Mouse (Mus musculus) hindbrain, embryonic 10.5 days (tissue): ENCODE measurements around the gene Srpr. TPM values are rescaled to one million over a fixed set of nuclear protein-coding genes. Genes with fewer than 3 reads are reported as not detected.

Experiments
- DNase-seq: peaks from one replicate; pipeline ENCODE4 v3.0.0-alpha.2; 2017; ENCODE audit warnings: low spot score
- H3K27ac ChIP-seq: fragments of 300-500 bp; sonication (generic); 2 replicates; pipeline ENCODE4 v1.5.1; 2016; ENCODE audit warnings: mild to moderate bottlenecking, moderate library complexity
- H3K27me3 ChIP-seq: fragments of 300-500 bp; sonication (generic); 2 replicates; pipeline ENCODE4 v1.6.1; 2016; ENCODE audit warnings: mild to moderate bottlenecking; ENCODE audit not compliant: poor library complexity, insufficient read depth, severe bottlenecking
- H3K36me3 ChIP-seq: fragments of 300-500 bp; sonication (generic); 2 replicates; pipeline ENCODE4 v1.6.1; 2016; ENCODE audit warnings: mild to moderate bottlenecking, moderate library complexity
- H3K4me1 ChIP-seq: fragments of 300-500 bp; sonication (generic); replicated peaks from 2 replicates; pipeline ENCODE4 v1.6.1; 2016; ENCODE audit warnings: mild to moderate bottlenecking
- H3K4me3 ChIP-seq: fragments of 300-500 bp; sonication (generic); 2 replicates; pipeline ENCODE4 v1.5.1; 2016; ENCODE audit warnings: mild to moderate bottlenecking, moderate library complexity
- H3K9me3 ChIP-seq: fragments of 300-500 bp; sonication (generic); 2 replicates; pipeline ENCODE4 v1.6.1; 2016; ENCODE audit warnings: mild to moderate bottlenecking, moderate library complexity
- WGBS: fragments of 180-500 bp; shearing (Covaris S2); methylation state at CpG from one replicate; pipeline ENCODE4 v1.1.7; 2016; 5-methylcytosine and 5-hydroxymethylcytosine counted together
- polyA plus RNA-seq: library from polyadenylated mRNA; unstranded; fragments of >200 nt; fragmentation: Nextera tagmentation; extraction: Ambion mirVana; gene quantifications from 2 replicates; pipeline ENCODE4 v1.2.1, GENCODE M21; 2016

Gene Srpr
- polyA plus RNA-seq, 1 experiment from 2014 or later = 77.4 TPM

DNA sequence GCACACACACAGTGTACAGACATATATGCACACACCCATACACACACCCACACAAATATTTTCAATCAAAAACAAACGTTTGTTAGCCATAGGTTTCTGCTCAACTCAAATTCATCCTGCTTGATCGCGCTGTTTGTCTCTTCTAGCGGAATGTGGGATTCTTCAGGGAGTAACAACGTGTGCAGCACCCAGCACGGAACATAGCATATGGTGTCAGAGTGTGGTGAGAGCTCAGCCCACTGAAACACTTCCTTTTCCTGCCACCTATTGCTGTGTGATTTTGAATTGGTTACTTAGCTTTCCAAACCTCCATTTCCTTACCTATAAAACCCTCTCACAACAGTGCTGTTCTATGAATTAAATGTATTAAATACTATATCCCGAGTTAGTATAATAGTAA, 29.9 kb upstream of the Srpr start:
- no peak for DNase-seq
- no peak overlapping the region for H3K4me3 ChIP-seq
- H3K9me3 ChIP-seq = no peaks in the 10 kb centered on the region
- H3K27me3 ChIP-seq = no peaks in the 10 kb centered on the region
- H3K36me3 ChIP-seq = peaks cover 32% of the 10 kb centered on the region
- 92% methylated on average over 7 of the region's 7 CpGs for WGBS
- no peak overlapping the region for H3K27ac ChIP-seq
- H3K4me1 ChIP-seq = peaks cover 26% of the 10 kb centered on the region

DNA sequence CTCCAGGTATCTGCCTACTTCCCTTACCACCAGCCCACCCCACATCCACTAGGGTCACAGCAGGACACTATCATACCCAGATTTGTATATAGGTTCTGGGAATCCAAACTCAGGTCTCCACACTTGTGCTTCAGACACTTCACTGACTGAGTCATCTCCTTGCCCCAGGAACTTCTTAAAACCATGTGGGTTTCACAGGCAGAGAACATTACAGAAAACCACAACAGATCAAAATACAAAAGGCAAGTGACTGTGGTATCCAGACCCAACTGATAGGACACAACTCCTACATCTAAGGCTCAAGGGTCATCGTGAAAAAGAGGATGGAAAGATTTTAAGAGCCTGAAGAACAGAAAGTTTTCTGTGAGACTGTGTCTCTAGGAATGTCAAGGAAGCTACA, 26.6 kb upstream of the Srpr start:
- H3K4me3 ChIP-seq = no peak overlapping the region
- DNase-seq = no peak
- 85% methylated on average over 1 of the region's 1 CpGs for WGBS
- H3K36me3 ChIP-seq = peaks cover 26% of the 10 kb centered on the region
- H3K4me1 ChIP-seq = peaks cover 13% of the 10 kb centered on the region
- H3K27me3 ChIP-seq = no peaks in the 10 kb centered on the region
- H3K27ac ChIP-seq = no peak overlapping the region
- no peaks in the 10 kb centered on the region for H3K9me3 ChIP-seq

DNA sequence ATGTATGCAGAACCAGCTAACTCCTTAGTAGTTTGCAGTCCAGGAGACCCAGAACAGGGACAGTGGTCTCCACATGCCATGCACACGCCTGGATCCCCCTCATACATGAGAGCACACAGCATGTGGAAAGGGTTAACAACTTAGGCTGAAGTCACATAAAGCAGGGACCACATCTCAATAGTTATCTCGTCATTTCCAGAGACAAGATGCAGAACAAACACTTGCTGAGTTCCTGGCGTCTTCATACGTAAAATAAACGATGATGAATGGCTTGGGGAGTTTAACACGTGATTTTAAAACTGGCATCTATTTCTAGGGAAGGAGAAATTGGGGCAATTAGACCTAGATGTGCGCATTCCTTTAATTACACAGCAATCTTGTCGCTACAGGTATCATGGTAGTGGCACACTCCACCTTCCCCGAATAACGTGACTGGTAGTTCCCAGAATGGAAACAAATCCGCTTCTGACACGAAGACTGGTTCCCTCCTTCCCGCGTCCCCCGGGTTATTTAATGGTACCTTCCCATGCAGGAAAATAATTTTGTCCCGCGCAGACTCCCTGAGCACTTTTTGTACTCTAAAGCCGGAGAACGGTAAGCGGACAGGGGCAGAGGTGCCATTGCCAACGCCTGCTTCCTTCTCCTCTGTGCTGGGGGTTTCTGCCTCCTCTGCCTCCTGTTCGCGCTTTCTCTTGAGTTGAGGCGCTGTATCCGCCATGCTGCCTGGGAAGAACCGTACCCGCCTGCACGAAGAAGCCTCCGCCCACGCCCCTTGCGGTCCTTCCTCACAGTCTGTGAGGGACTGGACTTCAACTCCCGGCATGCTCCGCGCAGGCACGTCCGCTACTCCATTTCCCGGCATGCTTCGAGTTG, 24.5 kb upstream of the Srpr start, which contains the start of gene Dcps:
Gene Dcps (minus strand): TSS at position 811 of the 873 bp plus-strand sequence.
- Histone ChIP-seq H3K27me3 (no peaks in the 10 kb centered on the region), H3K9me3 (no peaks in the 10 kb centered on the region), H3K27ac (peak within 1 kb of the TSS; percentile 94), H3K4me1 (peaks cover 13% of the 10 kb centered on the region), H3K36me3 (peaks cover 8% of the 10 kb centered on the region), H3K4me3 (peak within 1 kb of the TSS; percentile 72)
- DNase-seq = peak; percentile 93
- WGBS = under 1% methylated on average over 38 of the region's 38 CpGs

DNA sequence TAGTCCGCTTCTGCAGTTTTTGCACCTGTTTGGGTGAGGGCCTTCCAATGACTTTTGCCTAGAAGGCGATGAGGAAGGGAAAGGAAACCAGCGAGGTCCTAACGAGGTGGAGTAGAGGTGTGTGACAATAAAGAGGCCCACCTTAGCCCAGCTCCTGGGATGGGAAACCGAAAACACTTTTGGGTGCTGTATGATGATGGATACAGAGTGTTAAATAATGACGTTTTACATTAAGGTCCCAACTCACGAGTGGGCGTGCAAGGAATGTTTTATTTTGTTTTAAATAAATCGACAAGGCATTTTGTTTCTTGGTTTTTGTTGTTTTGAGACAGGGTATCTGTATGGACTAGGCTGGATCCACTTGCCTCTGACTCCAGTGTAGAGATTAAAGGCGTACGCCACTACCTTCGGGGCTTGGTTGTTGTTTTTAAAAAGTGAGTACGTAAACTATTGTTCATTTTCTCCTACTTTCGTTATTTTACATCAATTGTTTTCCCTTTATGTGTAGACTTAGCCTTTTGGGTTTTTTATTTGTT, 23.8 kb upstream of the Srpr start:
- peaks cover 1% of the 10 kb centered on the region for H3K36me3 ChIP-seq
- 52% methylated on average over 14 of the region's 14 CpGs for WGBS
- no peaks in the 10 kb centered on the region for H3K9me3 ChIP-seq
- peak overlapping the region; percentile 72 for H3K4me3 ChIP-seq
- peaks cover 13% of the 10 kb centered on the region for H3K4me1 ChIP-seq
- no peaks in the 10 kb centered on the region for H3K27me3 ChIP-seq
- peak overlapping the region; percentile 94 for H3K27ac ChIP-seq
- no peak for DNase-seq

DNA sequence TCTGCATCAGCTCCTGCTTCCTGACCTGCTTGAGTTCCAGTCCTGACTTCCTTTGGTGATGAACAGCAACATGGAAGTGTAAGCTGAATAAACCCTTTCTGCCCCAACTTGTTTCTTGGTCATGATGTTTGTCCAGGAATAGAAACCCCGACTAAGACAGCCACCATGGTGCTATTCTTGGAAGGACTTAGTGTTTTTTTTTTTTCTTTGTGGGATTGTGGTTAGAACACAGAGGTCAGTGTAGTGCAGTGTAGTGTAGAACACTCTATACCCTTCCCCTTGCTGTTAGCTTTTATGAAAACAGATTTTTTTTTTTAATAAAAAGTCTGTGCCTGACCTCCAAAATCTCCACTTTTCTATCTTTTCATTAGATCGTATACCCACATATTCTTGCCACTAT, 17.1 kb upstream of the Srpr start:
- DNase-seq = no peak
- peaks cover 15% of the 10 kb centered on the region for H3K36me3 ChIP-seq
- 90% methylated on average over 2 of the region's 2 CpGs for WGBS
- no peaks in the 10 kb centered on the region for H3K27me3 ChIP-seq
- no peak overlapping the region for H3K27ac ChIP-seq
- no peaks in the 10 kb centered on the region for H3K9me3 ChIP-seq
- H3K4me1 ChIP-seq = no peaks in the 10 kb centered on the region
- no peak overlapping the region for H3K4me3 ChIP-seq

DNA sequence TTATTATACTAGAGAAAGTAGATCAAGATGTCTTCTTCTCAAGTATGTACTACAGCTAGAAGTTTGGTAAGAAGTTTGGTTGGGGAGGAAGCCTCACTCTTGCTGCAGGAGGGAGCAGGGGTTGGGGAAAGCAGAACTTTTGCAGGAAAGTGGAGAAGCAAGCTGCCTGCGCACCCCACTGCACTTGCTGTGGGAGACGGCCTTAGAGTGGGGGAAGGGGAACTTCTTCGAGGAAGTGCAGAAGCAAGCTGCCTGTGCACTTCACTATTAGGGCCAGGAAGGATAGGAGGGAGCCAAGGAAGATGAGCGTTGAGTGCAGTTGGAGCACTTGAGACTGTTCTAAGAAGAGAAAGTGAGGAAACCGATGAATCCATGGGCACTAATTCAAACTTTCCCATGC, 16.6 kb upstream of the Srpr start:
- Histone ChIP-seq H3K27ac (no peak overlapping the region), H3K27me3 (no peaks in the 10 kb centered on the region), H3K4me3 (no peak overlapping the region), H3K36me3 (peaks cover 20% of the 10 kb centered on the region), H3K4me1 (no peaks in the 10 kb centered on the region), H3K9me3 (no peaks in the 10 kb centered on the region)
- 65% methylated on average over 5 of the region's 5 CpGs for WGBS
- no peak for DNase-seq

DNA sequence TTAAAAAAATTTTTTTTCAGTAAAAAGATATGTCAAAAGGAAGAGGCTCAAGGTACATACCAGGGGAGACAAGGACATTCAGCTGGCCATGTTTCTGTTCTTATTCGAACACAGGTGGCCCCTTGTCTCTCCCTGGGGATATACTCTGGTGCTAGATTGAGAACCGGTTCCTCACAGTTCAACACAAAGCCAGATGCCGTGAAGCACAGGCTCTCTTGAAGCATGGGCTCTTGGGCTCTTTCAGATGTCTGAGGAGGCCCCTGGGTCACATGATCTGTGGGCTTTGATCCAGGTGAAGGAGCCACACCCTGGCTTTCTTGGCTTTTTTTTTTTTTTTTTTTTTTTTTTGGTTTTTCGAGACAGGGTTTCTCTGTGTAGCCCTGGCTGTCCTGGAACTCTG, 13.5 kb upstream of the Srpr start:
- no peaks in the 10 kb centered on the region for H3K4me1 ChIP-seq
- WGBS = 85% methylated on average over 4 of the region's 4 CpGs
- H3K4me3 ChIP-seq = no peak overlapping the region
- no peak for DNase-seq
- H3K9me3 ChIP-seq = no peaks in the 10 kb centered on the region
- H3K27me3 ChIP-seq = no peaks in the 10 kb centered on the region
- H3K36me3 ChIP-seq = peaks cover 51% of the 10 kb centered on the region
- H3K27ac ChIP-seq = no peak overlapping the region

DNA sequence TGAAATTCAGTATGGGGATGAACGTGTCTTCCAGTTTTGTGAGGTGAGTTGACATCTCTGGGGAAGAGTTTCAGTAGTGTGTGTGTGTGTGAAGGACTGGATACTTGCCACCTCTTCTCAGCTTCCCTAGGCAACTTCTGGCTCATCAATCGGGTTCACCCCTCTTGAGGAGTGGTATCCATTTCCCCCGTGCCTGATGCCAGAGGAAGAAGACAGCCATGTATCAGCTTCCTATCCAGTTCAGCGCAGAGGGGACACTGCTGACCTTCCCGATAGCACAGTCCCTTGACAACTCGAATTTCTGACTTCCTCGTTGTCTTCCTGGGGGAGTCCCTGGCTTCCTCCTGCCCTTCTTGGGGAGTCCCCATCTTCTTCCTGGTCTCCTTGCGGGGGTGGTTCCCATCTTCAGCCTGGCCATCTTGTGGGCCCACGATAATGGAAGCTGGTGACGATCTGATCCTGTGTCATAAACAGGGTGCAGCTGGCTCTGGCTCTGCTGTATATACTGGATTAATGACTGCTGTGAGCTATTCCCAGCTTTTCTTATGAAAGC, 12.5 kb upstream of the Srpr start:
- no peak for DNase-seq
- H3K4me1 ChIP-seq = no peaks in the 10 kb centered on the region
- H3K27ac ChIP-seq = no peak overlapping the region
- no peak overlapping the region for H3K4me3 ChIP-seq
- no peaks in the 10 kb centered on the region for H3K27me3 ChIP-seq
- H3K9me3 ChIP-seq = no peaks in the 10 kb centered on the region
- 91% methylated on average over 10 of the region's 10 CpGs for WGBS
- H3K36me3 ChIP-seq = peaks cover 52% of the 10 kb centered on the region

DNA sequence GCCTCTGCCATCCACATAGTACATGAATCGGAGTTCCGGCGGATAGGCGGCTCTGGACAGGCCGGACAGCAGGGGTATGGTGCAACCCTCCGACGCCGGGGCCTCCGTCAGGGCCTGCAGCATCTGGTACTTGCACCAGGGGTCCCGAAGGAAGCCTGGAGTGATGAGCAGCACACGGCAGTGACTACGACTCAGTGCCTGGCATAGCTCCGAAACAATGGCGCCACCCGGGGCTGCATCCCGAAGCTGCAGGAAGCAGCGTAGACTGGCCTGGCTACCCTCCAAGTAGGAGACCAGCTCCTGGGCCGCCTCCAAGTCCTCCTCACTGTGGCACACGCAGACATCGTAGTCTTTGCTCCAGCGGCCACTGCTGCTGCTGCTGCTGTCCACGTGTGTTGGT, 11.3 kb upstream of the Srpr start:
- Histone ChIP-seq H3K36me3 (peaks cover 52% of the 10 kb centered on the region), H3K27ac (no peak overlapping the region), H3K27me3 (no peaks in the 10 kb centered on the region), H3K4me3 (no peak overlapping the region), H3K9me3 (no peaks in the 10 kb centered on the region), H3K4me1 (no peaks in the 10 kb centered on the region)
- no peak for DNase-seq
- 76% methylated on average over 22 of the region's 22 CpGs for whole genome bisulfite sequencing

DNA sequence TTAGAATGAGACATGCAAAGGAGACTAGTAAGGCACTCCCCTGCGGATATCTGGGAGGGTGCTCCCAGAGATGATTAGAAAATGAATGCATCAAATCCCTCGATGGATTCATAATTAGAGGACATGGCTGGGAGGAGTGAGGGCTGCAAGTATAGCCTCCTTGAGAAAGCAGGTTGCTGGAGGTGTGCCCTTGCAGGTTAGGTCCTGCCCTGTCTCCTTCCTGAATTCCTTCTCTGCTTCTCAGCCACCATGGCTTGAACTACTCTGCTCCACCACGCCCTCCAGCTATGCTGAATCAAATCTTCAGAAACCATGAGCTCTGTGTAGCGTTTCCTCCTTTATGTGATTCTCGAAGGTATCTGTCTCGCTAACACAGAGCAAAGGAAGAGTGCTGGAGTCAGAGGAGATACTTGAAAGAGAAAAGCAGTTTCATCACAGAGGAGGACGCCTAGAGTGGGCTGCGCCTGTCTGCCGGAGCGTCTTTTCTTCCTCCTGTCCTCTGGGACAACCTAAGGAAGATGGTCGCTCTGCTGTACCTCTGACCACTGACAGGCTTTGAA, 6.9 kb upstream of the Srpr start:
- H3K36me3 ChIP-seq = peaks cover 35% of the 10 kb centered on the region
- H3K4me3 ChIP-seq = no peak overlapping the region
- WGBS = 81% methylated on average over 11 of the region's 11 CpGs
- no peak overlapping the region for H3K27ac ChIP-seq
- H3K4me1 ChIP-seq = no peaks in the 10 kb centered on the region
- no peaks in the 10 kb centered on the region for H3K9me3 ChIP-seq
- no peak for DNase-seq
- no peaks in the 10 kb centered on the region for H3K27me3 ChIP-seq

DNA sequence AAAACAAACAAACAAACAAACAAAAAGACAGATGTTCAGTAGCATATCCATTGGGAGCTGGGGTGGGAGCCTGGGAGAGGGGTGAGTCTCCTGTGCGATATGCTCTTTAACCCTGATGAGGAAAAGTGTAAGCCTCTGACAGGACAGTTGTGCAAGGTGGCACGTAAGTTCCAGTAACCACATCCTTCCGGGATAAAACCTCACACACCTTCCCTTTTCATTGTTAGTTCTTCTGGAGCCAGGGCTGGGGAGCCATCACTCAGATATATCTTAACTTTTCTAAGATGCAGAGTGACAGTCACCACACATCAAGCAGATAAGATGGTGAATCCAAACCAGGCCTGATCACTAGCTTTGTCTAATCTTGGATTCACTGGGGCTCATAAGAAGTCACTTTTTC, 5.9 kb upstream of the Srpr start:
- WGBS = 95% methylated on average over 3 of the region's 3 CpGs
- peaks cover 8% of the 10 kb centered on the region for H3K4me1 ChIP-seq

DNA sequence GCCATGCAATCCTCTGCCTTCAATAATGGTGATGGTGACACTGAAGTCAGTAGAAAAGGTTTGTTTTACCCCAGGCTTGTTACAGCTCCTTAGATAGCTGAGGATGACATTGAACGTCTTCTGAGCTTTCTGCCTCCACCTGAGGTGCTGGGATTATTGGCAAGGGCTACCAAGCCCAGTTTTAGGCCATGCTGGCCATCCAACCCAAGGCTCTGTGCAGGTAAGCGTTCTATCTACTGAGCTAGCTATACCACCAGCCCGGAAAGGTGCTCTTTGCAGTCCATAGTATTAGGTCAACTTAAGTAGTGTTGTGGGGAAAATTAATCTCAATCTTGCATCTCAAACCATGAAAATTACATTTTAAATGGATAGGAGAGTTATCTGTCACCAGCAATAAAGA, 2.4 kb upstream of the Srpr start:
- WGBS = 88% methylated on average over 3 of the region's 3 CpGs

More for the DNA sequence above, 5.9 kb upstream of the Srpr start:
- Histone ChIP-seq H3K9me3 (no peaks in the 10 kb centered on the region), H3K27ac (no peak overlapping the region), H3K36me3 (peaks cover 25% of the 10 kb centered on the region), H3K4me3 (no peak overlapping the region), H3K27me3 (no peaks in the 10 kb centered on the region)
- no peak for DNase-seq

DNA sequence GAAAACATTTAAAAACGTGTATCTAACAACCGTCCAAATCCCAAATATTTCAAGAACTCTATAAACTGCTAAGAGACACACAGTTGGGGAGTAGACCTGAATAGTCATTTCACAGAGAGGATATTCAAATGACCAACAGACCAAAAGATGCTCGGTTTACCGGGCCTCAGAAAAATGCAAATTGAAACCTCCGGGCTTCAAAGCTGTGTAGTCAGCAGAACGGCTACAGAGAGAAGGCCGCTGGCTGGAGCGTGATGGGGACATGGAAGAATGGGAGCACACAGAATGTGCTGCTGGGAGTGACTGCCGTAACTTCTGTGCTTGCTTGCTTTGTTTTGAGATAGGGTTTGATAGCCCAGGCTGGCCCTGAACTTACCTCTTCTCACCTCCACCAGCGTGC, 1.6 kb upstream of the Srpr start:
- Histone ChIP-seq H3K4me3 (no peak overlapping the region), H3K27ac (no peak overlapping the region), H3K9me3 (no peaks in the 10 kb centered on the region), H3K27me3 (no peaks in the 10 kb centered on the region), H3K4me1 (peaks cover 22% of the 10 kb centered on the region), H3K36me3 (no peaks in the 10 kb centered on the region)
- WGBS = 77% methylated on average over 10 of the region's 10 CpGs
- DNase-seq = no peak

More for the DNA sequence above, 2.4 kb upstream of the Srpr start:
- Histone ChIP-seq H3K27me3 (no peaks in the 10 kb centered on the region), H3K27ac (no peak overlapping the region), H3K4me1 (peaks cover 22% of the 10 kb centered on the region), H3K4me3 (no peak overlapping the region), H3K36me3 (no peaks in the 10 kb centered on the region), H3K9me3 (no peaks in the 10 kb centered on the region)
- DNase-seq = no peak
